Mouse (Mus musculus) brain, embryonic 14.5 days (tissue): ENCODE measurements around the gene Arpp21.

Experiments used
- CTCF ChIP-seq: fragments of 200-500 bp; IDR thresholded peaks from 2 replicates; pipeline ENCODE4 v1.5.1; 2012; ENCODE audit warnings: inconsistent platforms, mild to moderate bottlenecking, moderate library complexity, borderline replicate concordance; ENCODE audit not compliant: insufficient read depth, insufficient read length; ENCODE audit errors: extremely low read depth
- POLR2A ChIP-seq: fragments of 200-500 bp; IDR thresholded peaks from 2 replicates; pipeline ENCODE4 v1.6.1; 2012; ENCODE audit warnings: mild to moderate bottlenecking, inconsistent platforms, borderline replicate concordance; ENCODE audit not compliant: poor library complexity, insufficient read depth, insufficient read length, severe bottlenecking; ENCODE audit errors: extremely low read depth

DNA sequence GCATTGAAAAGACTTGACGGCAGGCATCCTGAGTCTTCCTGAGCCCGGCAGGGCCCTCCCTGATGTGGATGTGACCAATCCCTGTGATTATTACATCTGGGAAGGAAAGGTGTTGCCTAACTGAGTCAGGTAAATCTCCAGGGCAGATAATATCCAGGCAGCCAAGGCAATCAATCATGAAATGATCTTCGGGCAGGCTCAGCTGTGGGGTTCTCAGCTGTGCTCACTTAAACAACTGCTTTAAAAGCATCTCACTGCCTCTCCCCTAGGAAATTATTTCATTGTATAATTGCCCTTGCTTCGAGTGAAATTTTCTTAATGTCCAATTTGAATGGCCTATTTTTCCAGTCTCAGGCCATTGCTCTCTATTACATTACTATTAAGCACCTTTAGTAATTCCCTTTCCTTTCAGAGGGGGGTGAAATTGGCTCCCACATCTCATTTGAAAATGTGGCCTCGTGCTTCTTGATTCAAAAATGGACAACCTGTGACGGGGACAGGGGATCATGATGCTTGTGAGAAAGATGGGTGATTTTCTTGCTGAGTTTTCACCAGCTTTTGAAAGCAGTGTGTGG, 180.8 kb downstream of the Arpp21 start:
- TF ChIP-seq POLR2A (no peak), CTCF (no peak)
